Mouse (Mus musculus): ENCODE measurements around the gene Ms4a14. TPM values are rescaled to one million over a fixed set of nuclear protein-coding genes. Genes with fewer than 3 reads are reported as not detected.
"Not testable (repeated sequence)": the region's sequence is repeated elsewhere in the genome, so short reads cannot be mapped to it uniquely, and the experiment has no call there.

Ms4a14 gene
- polyA plus RNA-seq, 1 experiment from 2014 or later: not detected

DNA sequence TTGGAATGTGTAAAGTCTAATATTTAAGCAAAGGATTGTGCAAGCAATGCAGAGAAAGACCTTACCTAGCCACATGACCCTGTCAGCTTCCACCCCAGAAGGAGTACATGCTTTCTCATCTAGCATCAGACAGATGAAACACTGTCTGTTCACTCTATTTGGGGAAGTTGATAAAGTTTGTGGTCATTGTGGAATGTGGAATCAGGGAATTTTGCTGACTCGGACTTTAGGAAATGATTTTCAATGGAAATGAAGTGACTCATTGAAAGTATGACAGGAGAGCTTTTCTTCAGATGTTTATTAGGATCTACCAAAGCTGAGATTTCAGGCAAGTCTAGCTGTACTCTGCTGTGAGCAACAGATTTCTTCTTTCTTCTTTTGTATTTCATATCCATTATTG is 6.9 kb upstream of the Ms4a14 start:
- 73% methylated on average over 1 of the region's 1 CpGs for WGBS (ENCODE audit: insufficient replicate concordance)

DNA sequence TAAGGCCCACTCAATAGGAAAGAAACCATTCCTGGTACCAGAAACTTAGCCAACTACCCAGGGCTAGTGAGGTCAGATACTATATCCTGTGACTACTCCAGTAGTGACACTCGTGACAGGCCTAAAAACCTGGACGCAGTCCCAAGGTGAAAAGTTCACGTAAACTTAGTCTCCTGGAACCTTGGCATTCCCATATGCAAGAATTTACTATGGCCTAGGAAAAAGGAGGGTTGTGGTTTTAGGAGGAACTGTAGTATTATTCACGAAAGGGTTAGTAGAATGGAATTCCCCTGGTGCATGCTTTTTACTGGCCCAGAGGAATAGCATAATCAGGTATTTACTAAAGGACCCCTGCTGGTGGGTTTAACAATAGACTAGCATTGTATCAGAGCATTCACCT is 2.5 kb upstream of the Ms4a14 start:
- H3K4me1 ChIP-seq (ENCODE audit: control insufficient read depth, insufficient read depth, low read length): no peaks in the 10 kb centered on the region
- H3K4me2 ChIP-seq: no peak overlapping the region
- ATAC-seq (replicated peaks; ENCODE audit: insufficient number of reproducible peaks, low FRiP score, low TSS enrichment): no peak
- H3K27me3 ChIP-seq (ENCODE audit: control insufficient read depth, insufficient read depth, low read length): no peaks in the 10 kb centered on the region
- no peak overlapping the region for H3K27ac ChIP-seq (ENCODE audit: low read depth, low read length)
- no peaks in the 10 kb centered on the region for H3K9me3 ChIP-seq (replicated peaks; ENCODE audit: control insufficient read depth, low read length)
- H3K4me3 ChIP-seq (ENCODE audit: low read depth, low read length): no peak overlapping the region
- no peaks in the 10 kb centered on the region for H3K36me3 ChIP-seq (ENCODE audit: control insufficient read depth, insufficient read depth, low read length)
- no peak overlapping the region for H3K9ac ChIP-seq (ENCODE audit: low read depth, low read length)
- 79% methylated on average over 4 of the region's 4 CpGs for WGBS (ENCODE audit: insufficient replicate concordance)

More for the DNA sequence above, 6.9 kb upstream of the Ms4a14 start:
- Histone ChIP-seq H3K27me3 (ENCODE audit: control insufficient read depth, insufficient read depth, low read length) (no peaks in the 10 kb centered on the region), H3K4me2 (no peak overlapping the region), H3K9ac (ENCODE audit: low read depth, low read length) (no peak overlapping the region), H3K27ac (ENCODE audit: low read depth, low read length) (no peak overlapping the region), H3K4me3 (ENCODE audit: low read depth, low read length) (no peak overlapping the region), H3K36me3 (ENCODE audit: control insufficient read depth, insufficient read depth, low read length) (no peaks in the 10 kb centered on the region), H3K4me1 (ENCODE audit: control insufficient read depth, insufficient read depth, low read length) (no peaks in the 10 kb centered on the region), H3K9me3 (replicated peaks; ENCODE audit: control insufficient read depth, low read length) (no peaks in the 10 kb centered on the region)
- ATAC-seq (replicated peaks; ENCODE audit: insufficient number of reproducible peaks, low FRiP score, low TSS enrichment): no peak

DNA sequence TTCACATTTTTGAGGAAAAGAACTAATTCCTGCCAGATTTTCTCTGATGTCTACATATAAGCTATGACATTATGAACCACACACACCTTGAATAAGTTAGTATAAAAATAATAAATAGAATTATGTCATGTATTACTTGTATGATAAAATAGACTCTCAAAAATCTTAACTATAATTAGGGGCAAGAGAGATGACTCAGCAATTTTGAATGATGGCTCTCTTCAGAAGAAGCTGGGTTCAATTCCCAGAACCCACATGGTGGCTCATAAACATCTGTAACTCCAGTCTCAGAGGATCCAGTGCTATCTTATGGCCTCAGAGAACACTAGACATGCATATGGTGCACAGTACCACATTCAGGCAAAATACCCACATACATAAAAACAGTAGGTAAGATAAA is 5.4 kb downstream of the Ms4a14 start:
- Histone ChIP-seq H3K4me2 (no peak overlapping the region), H3K4me3 (ENCODE audit: low read depth, low read length) (no peak overlapping the region), H3K27ac (ENCODE audit: low read depth, low read length) (no peak overlapping the region), H3K9ac (ENCODE audit: low read depth, low read length) (no peak overlapping the region), H3K36me3 (ENCODE audit: control insufficient read depth, insufficient read depth, low read length) (no peaks in the 10 kb centered on the region), H3K27me3 (ENCODE audit: control insufficient read depth, insufficient read depth, low read length) (no peaks in the 10 kb centered on the region), H3K9me3 (replicated peaks; ENCODE audit: control insufficient read depth, low read length) (no peaks in the 10 kb centered on the region), H3K4me1 (ENCODE audit: control insufficient read depth, insufficient read depth, low read length) (no peaks in the 10 kb centered on the region)
- ATAC-seq (replicated peaks; ENCODE audit: insufficient number of reproducible peaks, low FRiP score, low TSS enrichment): no peak

DNA sequence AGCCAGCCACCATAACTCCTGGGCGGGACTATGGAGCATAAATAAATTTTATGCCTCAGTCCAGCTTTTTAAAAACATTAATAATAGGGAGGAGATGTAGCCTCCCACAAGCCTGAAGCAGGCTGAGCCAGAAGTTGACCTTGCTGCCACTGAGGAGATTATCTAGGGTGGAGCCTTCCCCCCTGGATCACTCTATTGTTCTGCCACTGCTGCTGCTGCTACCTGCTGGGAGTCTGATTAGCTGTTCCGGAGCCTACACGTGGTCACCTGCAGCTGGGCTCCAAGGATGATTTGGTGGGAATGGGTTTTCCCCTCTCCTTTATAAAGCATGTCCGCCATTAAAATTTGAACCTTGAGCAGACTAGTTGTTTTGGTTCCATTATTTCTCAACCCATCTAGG is 14.7 kb downstream of the Ms4a14 start:
- not testable (repeated sequence) for H3K36me3 ChIP-seq (ENCODE audit: control insufficient read depth, insufficient read depth, low read length); H3K4me1 ChIP-seq (ENCODE audit: control insufficient read depth, insufficient read depth, low read length); H3K9me3 ChIP-seq (replicated peaks; ENCODE audit: control insufficient read depth, low read length); H3K27ac ChIP-seq (ENCODE audit: low read depth, low read length); H3K4me2 ChIP-seq; H3K4me3 ChIP-seq (ENCODE audit: low read depth, low read length); H3K9ac ChIP-seq (ENCODE audit: low read depth, low read length); H3K27me3 ChIP-seq (ENCODE audit: control insufficient read depth, insufficient read depth, low read length); ATAC-seq (replicated peaks; ENCODE audit: insufficient number of reproducible peaks, low FRiP score, low TSS enrichment)
- WGBS (ENCODE audit: insufficient replicate concordance): 51% methylated on average over 4 of the region's 4 CpGs

DNA sequence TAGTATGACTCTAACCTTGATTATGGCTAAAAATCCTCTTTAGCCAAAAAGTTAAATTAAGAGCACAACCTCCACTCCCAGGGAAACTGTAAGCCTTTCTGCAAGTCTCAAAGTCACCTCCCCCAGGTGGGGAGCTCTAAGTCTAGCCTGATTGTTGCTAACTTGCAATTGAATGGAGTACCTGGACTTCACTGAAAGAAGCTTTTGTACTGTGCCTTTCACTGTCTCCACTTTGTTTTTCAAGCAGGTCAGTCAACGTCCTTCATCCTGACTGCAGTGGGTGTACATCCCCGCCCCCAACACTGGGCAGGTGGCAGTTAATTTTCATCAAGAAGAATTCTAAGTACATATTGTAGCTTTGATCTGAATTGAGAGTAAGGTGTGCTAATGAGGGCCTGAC is 15.3 kb downstream of the Ms4a14 start:
- Histone ChIP-seq H3K4me1 (ENCODE audit: control insufficient read depth, insufficient read depth, low read length) (no peaks in the 10 kb centered on the region), H3K9me3 (replicated peaks; ENCODE audit: control insufficient read depth, low read length) (no peaks in the 10 kb centered on the region), H3K9ac (ENCODE audit: low read depth, low read length) (no peak overlapping the region), H3K27ac (ENCODE audit: low read depth, low read length) (no peak overlapping the region), H3K36me3 (ENCODE audit: control insufficient read depth, insufficient read depth, low read length) (no peaks in the 10 kb centered on the region), H3K27me3 (ENCODE audit: control insufficient read depth, insufficient read depth, low read length) (no peaks in the 10 kb centered on the region), H3K4me2 (no peak overlapping the region), H3K4me3 (ENCODE audit: low read depth, low read length) (no peak overlapping the region)
- 57% methylated on average over 2 of the region's 2 CpGs for WGBS (ENCODE audit: insufficient replicate concordance)
- ATAC-seq (replicated peaks; ENCODE audit: insufficient number of reproducible peaks, low FRiP score, low TSS enrichment): no peak

DNA sequence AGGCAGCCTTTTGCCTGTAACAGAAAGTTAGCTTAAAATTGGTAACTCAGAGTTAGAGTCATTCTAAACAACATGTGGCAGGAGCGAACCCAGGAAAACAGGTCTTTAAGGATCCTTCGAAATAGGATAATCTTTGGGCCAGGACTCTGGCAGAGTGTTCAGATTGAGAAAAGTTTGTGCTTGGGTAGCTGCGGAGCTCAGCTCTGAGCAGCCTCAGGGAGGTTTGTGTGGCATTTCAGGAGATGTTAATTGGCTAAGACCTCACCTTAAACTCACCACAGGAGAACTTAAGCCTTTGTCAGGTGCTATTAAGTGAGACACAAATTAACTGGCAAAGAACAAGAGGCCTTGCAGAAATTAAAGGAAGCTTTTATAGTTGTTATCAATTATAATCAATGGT is 20.6 kb downstream of the Ms4a14 start:
- H3K4me2 ChIP-seq: peak overlapping the region; percentile 62
- 10% methylated on average over 3 of the region's 3 CpGs for WGBS (ENCODE audit: insufficient replicate concordance)
- H3K9me3 ChIP-seq (replicated peaks; ENCODE audit: control insufficient read depth, low read length); H3K27ac ChIP-seq (ENCODE audit: low read depth, low read length); ATAC-seq (replicated peaks; ENCODE audit: insufficient number of reproducible peaks, low FRiP score, low TSS enrichment); H3K27me3 ChIP-seq (ENCODE audit: control insufficient read depth, insufficient read depth, low read length); H3K4me1 ChIP-seq (ENCODE audit: control insufficient read depth, insufficient read depth, low read length); H3K36me3 ChIP-seq (ENCODE audit: control insufficient read depth, insufficient read depth, low read length); H3K9ac ChIP-seq (ENCODE audit: low read depth, low read length): not testable (repeated sequence)
- H3K4me3 ChIP-seq (ENCODE audit: low read depth, low read length): peak overlapping the region; percentile 46

DNA sequence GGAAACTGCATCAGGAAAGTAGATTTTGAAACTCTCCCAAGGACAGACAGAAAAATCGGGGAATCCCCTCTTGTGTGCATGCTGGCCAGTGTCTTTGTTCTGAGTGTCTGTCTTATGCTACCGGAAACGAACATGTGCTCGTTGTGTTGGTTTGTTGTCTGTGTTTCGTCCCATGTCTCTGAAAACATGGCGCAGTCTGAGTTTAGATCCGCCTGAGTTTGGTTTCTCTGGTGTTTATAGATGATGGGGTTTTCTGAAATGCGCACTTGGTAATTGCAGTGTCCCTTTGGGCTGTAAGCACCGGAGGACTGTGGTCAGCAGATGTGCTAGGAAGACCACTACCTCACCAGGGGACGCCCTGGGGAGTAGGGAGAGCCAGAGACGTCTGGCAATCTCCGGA is 21.3 kb downstream of the Ms4a14 start:
- no peaks in the 10 kb centered on the region for H3K4me1 ChIP-seq (ENCODE audit: control insufficient read depth, insufficient read depth, low read length)
- peak overlapping the region; percentile 71 for H3K9ac ChIP-seq (ENCODE audit: low read depth, low read length)
- no peaks in the 10 kb centered on the region for H3K36me3 ChIP-seq (ENCODE audit: control insufficient read depth, insufficient read depth, low read length)
- peak overlapping the region; percentile 46 for H3K4me3 ChIP-seq (ENCODE audit: low read depth, low read length)
- no peak for ATAC-seq (replicated peaks; ENCODE audit: insufficient number of reproducible peaks, low FRiP score, low TSS enrichment)
- 4% methylated on average over 12 of the region's 12 CpGs for WGBS (ENCODE audit: insufficient replicate concordance)
- peak overlapping the region; percentile 62 for H3K4me2 ChIP-seq
- H3K9me3 ChIP-seq (replicated peaks; ENCODE audit: control insufficient read depth, low read length): no peaks in the 10 kb centered on the region
- H3K27ac ChIP-seq (ENCODE audit: low read depth, low read length): no peak overlapping the region
- H3K27me3 ChIP-seq (ENCODE audit: control insufficient read depth, insufficient read depth, low read length): no peaks in the 10 kb centered on the region

DNA sequence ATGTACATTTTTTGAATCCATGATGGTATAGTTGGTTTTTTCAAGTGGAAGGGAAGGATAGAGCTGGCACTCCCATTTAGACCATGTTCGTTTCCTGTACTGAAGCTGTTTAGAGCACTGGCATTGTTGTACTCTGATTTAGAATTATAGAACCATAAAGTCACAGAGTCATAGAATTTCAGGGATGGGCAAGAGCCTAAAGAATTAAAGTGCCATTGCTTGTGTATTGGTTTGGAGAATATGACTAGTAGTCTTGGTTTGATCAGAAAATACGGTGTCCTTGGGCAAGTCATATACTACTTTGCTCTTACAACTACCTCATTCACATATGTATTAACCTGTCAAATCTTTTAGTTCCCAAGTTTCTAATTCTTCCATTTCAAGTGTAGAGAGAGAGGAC is 30.5 kb downstream of the Ms4a14 start, which contains the start of gene Ms4a5:
TSS of gene Ms4a5 (minus strand) at position 101 of the 400 bp plus-strand sequence.
- Histone ChIP-seq H3K4me2 (no peak within 1 kb of the TSS), H3K9me3 (replicated peaks; ENCODE audit: control insufficient read depth, low read length) (no peaks in the 10 kb centered on the region), H3K4me1 (ENCODE audit: control insufficient read depth, insufficient read depth, low read length) (no peaks in the 10 kb centered on the region), H3K4me3 (ENCODE audit: low read depth, low read length) (no peak within 1 kb of the TSS), H3K9ac (ENCODE audit: low read depth, low read length) (no peak within 1 kb of the TSS), H3K27ac (ENCODE audit: low read depth, low read length) (no peak within 1 kb of the TSS), H3K27me3 (ENCODE audit: control insufficient read depth, insufficient read depth, low read length) (no peaks in the 10 kb centered on the region), H3K36me3 (ENCODE audit: control insufficient read depth, insufficient read depth, low read length) (no peaks in the 10 kb centered on the region)
- ATAC-seq (replicated peaks; ENCODE audit: insufficient number of reproducible peaks, low FRiP score, low TSS enrichment): no peak
- 78% methylated on average over 2 of the region's 2 CpGs for WGBS (ENCODE audit: insufficient replicate concordance)

DNA sequence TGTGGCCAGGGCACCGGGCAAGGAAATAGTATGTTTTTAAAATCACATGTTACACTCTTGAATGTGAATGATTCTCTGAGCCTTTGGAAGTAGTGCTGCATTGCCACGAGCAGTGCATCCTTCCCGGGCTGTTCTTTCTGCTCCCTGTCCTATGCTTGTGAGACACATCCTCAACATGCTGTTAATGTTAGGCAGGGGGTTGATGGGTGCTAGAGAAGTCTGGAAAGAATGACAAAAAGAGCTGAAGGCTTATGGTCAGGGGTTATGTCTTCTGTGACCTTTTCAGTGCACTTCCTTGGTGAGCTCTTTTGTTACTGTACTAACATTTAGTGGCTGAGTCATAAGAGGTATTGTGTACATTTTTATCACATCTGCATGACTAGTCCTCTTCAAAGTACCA is 34.0 kb downstream of the Ms4a14 start:
- H3K9me3 ChIP-seq (replicated peaks; ENCODE audit: control insufficient read depth, low read length): no peaks in the 10 kb centered on the region
- no peaks in the 10 kb centered on the region for H3K27me3 ChIP-seq (ENCODE audit: control insufficient read depth, insufficient read depth, low read length)
- H3K36me3 ChIP-seq (ENCODE audit: control insufficient read depth, insufficient read depth, low read length): no peaks in the 10 kb centered on the region
- no peak overlapping the region for H3K4me3 ChIP-seq (ENCODE audit: low read depth, low read length)
- no peak overlapping the region for H3K27ac ChIP-seq (ENCODE audit: low read depth, low read length)
- no peak overlapping the region for H3K4me2 ChIP-seq
- no peak overlapping the region for H3K9ac ChIP-seq (ENCODE audit: low read depth, low read length)
- H3K4me1 ChIP-seq (ENCODE audit: control insufficient read depth, insufficient read depth, low read length): no peaks in the 10 kb centered on the region
- WGBS (ENCODE audit: insufficient replicate concordance): 88% methylated on average over 3 of the region's 3 CpGs
- no peak for ATAC-seq (replicated peaks; ENCODE audit: insufficient number of reproducible peaks, low FRiP score, low TSS enrichment)

All from heart, embryonic 11.5 days (tissue).